Comparison of ENCODE assay signal across 9 mouse cellular contexts in the genomic region with DNA sequence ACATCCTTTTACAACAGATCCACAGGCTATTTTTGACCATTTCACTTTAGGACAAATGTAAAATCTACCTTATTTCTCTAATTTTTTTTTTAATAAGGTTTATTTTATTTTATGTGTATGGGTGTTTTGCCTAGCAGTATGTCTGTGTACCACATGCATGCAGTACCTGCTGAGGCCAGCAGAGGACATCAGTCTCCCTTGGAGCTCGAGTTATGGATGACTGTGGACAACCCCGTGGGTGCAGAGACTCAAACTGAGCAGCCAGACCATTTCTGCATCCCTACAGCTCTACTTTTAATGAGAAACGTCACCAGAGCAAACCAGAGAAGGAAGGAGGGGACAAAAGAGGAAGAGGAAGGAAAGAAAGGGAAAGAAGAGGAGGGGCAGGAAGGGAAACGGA.
DNase-seq lines count a peak whose midpoint lies in the region; ATAC-seq and TF ChIP-seq lines count a peak whose summit lies in the region.
"Had no signal": no experiment of that assay in that cellular context is flagged by ENCODE, and none has a peak within 500 bp of the region (broad histone marks: within the 10 kb centered on the region; RNA-seq: fewer than 3 reads in every experiment).

No protein-coding gene starts in this region.

- ATAC-seq in lung, embryonic 14.5 days (ENCODE audit: insufficient read depth), result no peak
- no peak for ATAC-seq in kidney, embryonic 15.5 days (replicated peaks; ENCODE audit: low FRiP score)
- ATAC-seq in forebrain, embryonic 12.5 days (ENCODE audit: low FRiP score), result no peak

- no peaks in the 10 kb centered on the region for H3K36me3 ChIP-seq in lung, embryonic 14.5 days (ENCODE audit: insufficient read depth)
- no peaks in the 10 kb centered on the region for H3K36me3 ChIP-seq in kidney, embryonic 15.5 days
- H3K36me3 ChIP-seq in forebrain, embryonic 12.5 days (replicated peaks), result no peaks in the 10 kb centered on the region

- H3K4me1 ChIP-seq in lung, embryonic 14.5 days (ENCODE audit: insufficient read depth), result no peaks in the 10 kb centered on the region
- 0 out of 2 replicates have a peak, but pooled peaks cover 7% of the 10 kb centered on the region for H3K4me1 ChIP-seq in kidney, embryonic 15.5 days
- no peaks in the 10 kb centered on the region for H3K4me1 ChIP-seq in forebrain, embryonic 12.5 days

- no peak overlapping the region for H3K9ac ChIP-seq in lung, embryonic 14.5 days
- H3K9ac ChIP-seq in kidney, embryonic 15.5 days, result no peak overlapping the region
- H3K9ac ChIP-seq in forebrain, embryonic 12.5 days, result no peak overlapping the region

- no peak overlapping the region for H3K4me2 ChIP-seq in lung, embryonic 14.5 days
- H3K4me2 ChIP-seq in kidney, embryonic 15.5 days, result no peak overlapping the region
- H3K4me2 ChIP-seq in forebrain, embryonic 12.5 days, result no peak overlapping the region

- H3K27me3 ChIP-seq in lung, embryonic 14.5 days (ENCODE audit: insufficient read depth, low read length), result no peaks in the 10 kb centered on the region
- no peaks in the 10 kb centered on the region for H3K27me3 ChIP-seq in kidney, embryonic 15.5 days
- no peaks in the 10 kb centered on the region for H3K27me3 ChIP-seq in forebrain, embryonic 12.5 days

- no peaks in the 10 kb centered on the region; the same call in 1 of the 2 replicates for H3K9me3 ChIP-seq in lung, embryonic 14.5 days (ENCODE audit: low read depth, low read length)
- peaks cover 9% of the 10 kb centered on the region; the same call in 1 of the 2 replicates for H3K9me3 ChIP-seq in kidney, embryonic 15.5 days (replicated peaks)
- 0 out of 2 replicates have a peak, but pooled peaks cover 5% of the 10 kb centered on the region for H3K9me3 ChIP-seq in forebrain, embryonic 12.5 days

- intact Hi-C loops in gastrocnemius, postnatal 36 days (cut with DNase I), result no loop called here

- peak; percentile 63 for TF ChIP-seq CTCF in lung, embryonic 14.5 days (IDR thresholded peaks at IDR 0.05; ENCODE audit: low read depth)

- DNase-seq in adrenal gland, postnatal 10 days, result peak; percentile 13
- DNase-seq in adrenal gland, postnatal 25 days, result no peak
- peak; percentile 37 for DNase-seq in lung, embryonic 14.5 days
- DNase-seq in lung, adult 18-20 months, result no peak
- DNase-seq in testis, postnatal 10 days (ENCODE audit: low spot score), result peak; percentile 52
- DNase-seq in gastrocnemius, postnatal 36 days, result no peak

- H3K4me3 ChIP-seq in lung, embryonic 14.5 days (ENCODE audit: low read depth, low read length), result no peak overlapping the region
- H3K4me3 ChIP-seq in kidney, embryonic 15.5 days (replicated peaks), result no peak overlapping the region
- H3K4me3 ChIP-seq in forebrain, embryonic 12.5 days (replicated peaks), result no peak overlapping the region
- H3K4me3 ChIP-seq: myocyte had no signal

- 66% methylated on average over 4 of the region's 4 CpGs for WGBS in lung, embryonic 14.5 days
- 60% methylated on average over 4 of the region's 4 CpGs for WGBS in kidney, embryonic 15.5 days
- 77% methylated on average over 4 of the region's 4 CpGs for WGBS in forebrain, embryonic 12.5 days

- H3K27ac ChIP-seq in lung, embryonic 14.5 days (ENCODE audit: low read depth), result no peak overlapping the region
- H3K27ac ChIP-seq in kidney, embryonic 15.5 days, result peak overlapping the region; percentile 76
- H3K27ac ChIP-seq in forebrain, embryonic 12.5 days, result no peak overlapping the region

Comparison
In these comparisons a context has a peak if more than half of its experiments do, and no peak if none do; other contexts are left out.
1. DNase-seq: peak in adrenal gland, postnatal 10 days (single experiment), lung, embryonic 14.5 days (single experiment) and testis, postnatal 10 days (single experiment); none in adrenal gland, postnatal 25 days (single experiment), lung, adult 18-20 months (0 of 2) and gastrocnemius, postnatal 36 days (0 of 2).